Mouse (Mus musculus) telencephalon, adult 2 months (tissue): ENCODE measurements around the gene Gm29609.

Experiments
- DNase-seq: peaks from one replicate; pipeline ENCODE4 v3.0.0-alpha.2; 2011; ENCODE audit warnings: low read depth, low spot score

Gene Gm29609

GRCm38 (mm10) chr5:31198170-31198569, 18.5 kb upstream of the Gm29609 start:
- no peak for DNase-seq

- no peak for DNase-seq
Measured at GRCm38 (mm10) chr5:31197072-31197471, 17.4 kb upstream of the Gm29609 start.

GRCm38 (mm10) chr5:31196207-31196606, 16.5 kb upstream of the Gm29609 start:
- DNase-seq: no peak

GRCm38 (mm10) chr5:31195671-31196070, 16.0 kb upstream of the Gm29609 start:
- no peak for DNase-seq

- no peak for DNase-seq
Measured at GRCm38 (mm10) chr5:31194486-31195485, 15.1 kb upstream of the Gm29609 start.

- no peak for DNase-seq
Measured at GRCm38 (mm10) chr5:31193631-31194281, 14.0 kb upstream of the Gm29609 start.

GRCm38 (mm10) chr5:31192939-31193630, 13.4 kb upstream of the Gm29609 start, which contains the start of the genes Snx17 and Eif2b4:
TSS of gene Snx17 (plus strand) at chr5:31193227.
TSS of gene Eif2b4 (minus strand) at chr5:31193430.
- peak; percentile 99 for DNase-seq

GRCm38 (mm10) chr5:31192045-31192938, 12.6 kb upstream of the Gm29609 start:
- no peak for DNase-seq

- DNase-seq: no peak
Measured at GRCm38 (mm10) chr5:31190201-31190600, 10.5 kb upstream of the Gm29609 start.

GRCm38 (mm10) chr5:31188223-31188840, 8.6 kb upstream of the Gm29609 start:
- DNase-seq: no peak

- DNase-seq: no peak
Measured at GRCm38 (mm10) chr5:31183678-31184077, 4.0 kb upstream of the Gm29609 start.

- DNase-seq: no peak
Measured at GRCm38 (mm10) chr5:31181183-31181770, 1.6 kb upstream of the Gm29609 start.

- DNase-seq: no peak
Measured at GRCm38 (mm10) chr5:31179301-31179765, 378 bp downstream of the Gm29609 start.

- no peak for DNase-seq
Measured at GRCm38 (mm10) chr5:31168630-31169029, 11.1 kb downstream of the Gm29609 start.

- no peak for DNase-seq
Measured at GRCm38 (mm10) chr5:31164878-31165277, 14.8 kb downstream of the Gm29609 start.

- DNase-seq: no peak
Measured at GRCm38 (mm10) chr5:31162462-31162861, 17.2 kb downstream of the Gm29609 start.

GRCm38 (mm10) chr5:31154152-31154553, 25.6 kb downstream of the Gm29609 start, which contains the start of gene Mpv17:
TSS of gene Mpv17 (minus strand) at chr5:31154251.
- DNase-seq: peak; percentile 85

GRCm38 (mm10) chr5:31153516-31154151, 26.1 kb downstream of the Gm29609 start:
- DNase-seq: no peak

- no peak for DNase-seq
Measured at GRCm38 (mm10) chr5:31151746-31152145, 28.0 kb downstream of the Gm29609 start.
